Mouse (Mus musculus) left cerebral cortex, postnatal 14 days (tissue): ENCODE measurements around the gene Platr25. TPM values are rescaled to one million over a fixed set of nuclear protein-coding genes. Genes with fewer than 3 reads are reported as not detected.

ENCODE experiments used
- microRNA-seq, 2 experiments: library from miRNA; unstranded; fragments of <30 nt; microRNA quantifications; one replicate each; pipeline ENCODE4 v1.2.0; 2022
- total RNA-seq, 2 experiments: library from RNA; stranded (reverse); gene quantifications; 2 replicates each; pipeline ENCODE4 v1.2.3; 2021

The Platr25 gene
- total RNA-seq, 2 experiments from 2014 or later, result 9.7 to 12.4 TPM

Small RNA genes within 50 kb of the gene (microRNA-seq; reads per million reads assigned to microRNA genes)
- gene Gm24020 (0 reads per million in 2 experiments), gene Gm24588 (0 reads per million in 2 experiments), gene Mir713 (0 reads per million in 2 experiments)

Other genes starting within 250 kb of the Platr25 start
- under 1 TPM in 1 of 2 experiments, not detected in 1; 0.77 TPM for gene Zfp935, start 202.2 kb downstream of the Platr25 start, total RNA-seq
- gene Zfp934, start 189.5 kb downstream of the Platr25 start, total RNA-seq, result 1 to 10 TPM; 5.0 to 5.6 TPM
- 1 to 10 TPM; 2.5 to 3.3 TPM for gene 6720489N17Rik, start 136.5 kb downstream of the Platr25 start, total RNA-seq
- 1 to 10 TPM; 4.0 to 4.8 TPM for gene Gm5141, start 25.1 kb upstream of the Platr25 start, total RNA-seq
- under 1 TPM in 1 of 2 experiments, not detected in 1; 0.37 TPM for gene Fbp2, start 97.7 kb upstream of the Platr25 start, total RNA-seq
- under 1 TPM in 1 of 2 experiments, not detected in 1; 0.31 TPM for gene Fbp1, start 127.6 kb upstream of the Platr25 start, total RNA-seq
- gene 2010111I01Rik, start 204.2 kb upstream of the Platr25 start, total RNA-seq, result 100 to 1,000 TPM in 1 of 2 experiments, 10 to 100 TPM in 1; 80.6 to 105 TPM